Mouse (Mus musculus) colon, adult 2 months (tissue): ENCODE results near the gene Cep170b. TPM values are rescaled to one million over a fixed set of nuclear protein-coding genes. Genes with fewer than 3 reads are reported as not detected.

Experiments
- polyA plus RNA-seq: library from polyadenylated mRNA; depleted of rRNA; stranded (reverse); fragments of >200 nt; gene quantifications from 2 replicates; pipeline ENCODE4 v1.2.3, GENCODE M21; 2012; rRNA removed

Gene Cep170b
- 133 and 150 TPM in 2 replicates for polyA plus RNA-seq

DNA sequence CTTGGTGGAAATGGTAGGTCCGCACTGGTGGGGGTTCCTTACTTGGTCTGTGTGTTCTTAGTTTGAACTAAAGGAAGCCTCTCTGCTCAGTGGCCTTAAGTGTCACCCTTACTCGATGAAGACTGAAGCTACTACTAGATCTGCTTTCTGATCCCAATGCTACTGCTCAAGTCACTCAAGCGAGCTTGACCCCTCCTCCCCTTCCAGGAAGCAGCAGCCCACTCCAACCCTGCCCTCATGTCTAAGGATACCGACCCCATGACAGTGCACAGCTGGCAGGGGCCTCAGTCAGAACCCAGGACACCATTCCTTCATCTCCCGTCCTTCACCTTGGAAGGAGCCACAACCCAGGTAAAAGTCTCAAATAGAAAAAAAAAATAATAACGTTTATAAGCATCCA lies at the start of gene Cep170b:
Gene Cep170b, plus strand, starts transcription at position 240 of the 400 bp plus-strand sequence.

DNA sequence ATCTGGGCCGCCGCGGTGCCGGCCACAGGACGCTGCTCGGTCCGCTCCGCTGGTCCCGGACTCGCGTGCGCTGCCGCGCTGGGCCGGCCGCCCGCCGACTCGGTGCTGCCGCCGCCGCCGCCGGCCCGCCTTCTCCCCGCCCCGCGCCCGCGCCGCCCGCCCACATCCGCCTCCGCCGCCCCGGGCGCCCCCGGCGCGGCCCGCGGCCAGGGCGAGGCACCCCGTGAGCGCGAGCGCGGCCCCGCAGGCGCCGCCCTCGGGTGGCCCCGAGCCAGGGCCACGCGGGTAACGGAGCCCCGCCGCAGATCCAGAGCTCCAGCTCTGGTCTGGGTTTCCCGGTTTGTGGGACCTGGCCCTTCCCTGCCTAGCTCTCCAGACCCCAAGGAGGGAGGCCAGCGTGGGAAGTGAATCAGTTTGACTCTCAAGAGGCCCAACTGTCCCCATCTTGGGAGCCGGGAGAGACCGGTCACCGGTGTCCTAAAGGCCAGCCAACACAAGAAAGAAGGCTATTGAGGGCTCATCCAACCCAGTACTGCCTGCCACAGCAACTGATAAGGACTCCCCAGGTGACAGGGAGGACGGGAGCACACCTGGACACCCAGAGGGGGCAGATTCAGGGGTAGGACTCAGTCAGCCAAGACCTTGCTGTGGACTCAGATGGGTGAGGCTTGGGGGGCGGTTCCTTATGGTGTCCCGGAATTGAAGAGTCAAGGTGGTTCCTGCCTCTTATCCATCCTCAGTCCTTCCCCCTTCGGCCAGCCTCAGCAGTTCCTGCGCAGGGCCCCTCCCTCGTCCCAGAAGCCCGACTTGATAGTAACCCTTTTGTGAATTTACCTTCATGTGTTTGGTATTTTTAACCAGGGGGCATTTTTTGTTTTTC lies 45.9 kb upstream of the Cep170b start, which contains the start of gene Akt1:
Gene Akt1, minus strand, starts transcription at position 753 of the 880 bp plus-strand sequence.

DNA sequence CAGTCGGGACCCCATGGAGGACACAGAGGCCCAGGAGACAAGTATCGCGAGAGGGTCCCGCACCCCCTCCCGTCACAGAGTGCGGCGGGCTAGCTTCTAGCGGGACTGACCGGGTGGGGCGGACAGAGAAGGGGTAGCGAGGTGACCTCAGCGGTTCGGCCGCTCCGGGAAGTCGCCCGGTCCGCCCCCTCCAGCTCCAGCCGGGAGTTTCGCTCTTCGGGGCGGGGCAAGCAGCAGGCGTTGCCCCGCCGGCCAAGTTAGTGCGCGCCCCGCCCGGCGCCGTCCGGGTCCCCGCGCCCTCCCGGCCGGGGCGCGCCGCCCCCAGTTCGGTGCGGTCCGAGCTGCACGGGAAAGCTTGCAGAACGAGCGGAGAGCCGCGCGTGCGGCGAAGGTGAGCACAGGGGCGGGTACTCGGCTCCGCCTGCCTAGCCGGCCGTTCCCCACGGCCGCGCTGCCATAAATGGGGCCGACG lies 41.7 kb upstream of the Cep170b start, which contains the start of gene Zbtb42:
Gene Zbtb42, plus strand, starts transcription at position 274 of the 472 bp plus-strand sequence.

DNA sequence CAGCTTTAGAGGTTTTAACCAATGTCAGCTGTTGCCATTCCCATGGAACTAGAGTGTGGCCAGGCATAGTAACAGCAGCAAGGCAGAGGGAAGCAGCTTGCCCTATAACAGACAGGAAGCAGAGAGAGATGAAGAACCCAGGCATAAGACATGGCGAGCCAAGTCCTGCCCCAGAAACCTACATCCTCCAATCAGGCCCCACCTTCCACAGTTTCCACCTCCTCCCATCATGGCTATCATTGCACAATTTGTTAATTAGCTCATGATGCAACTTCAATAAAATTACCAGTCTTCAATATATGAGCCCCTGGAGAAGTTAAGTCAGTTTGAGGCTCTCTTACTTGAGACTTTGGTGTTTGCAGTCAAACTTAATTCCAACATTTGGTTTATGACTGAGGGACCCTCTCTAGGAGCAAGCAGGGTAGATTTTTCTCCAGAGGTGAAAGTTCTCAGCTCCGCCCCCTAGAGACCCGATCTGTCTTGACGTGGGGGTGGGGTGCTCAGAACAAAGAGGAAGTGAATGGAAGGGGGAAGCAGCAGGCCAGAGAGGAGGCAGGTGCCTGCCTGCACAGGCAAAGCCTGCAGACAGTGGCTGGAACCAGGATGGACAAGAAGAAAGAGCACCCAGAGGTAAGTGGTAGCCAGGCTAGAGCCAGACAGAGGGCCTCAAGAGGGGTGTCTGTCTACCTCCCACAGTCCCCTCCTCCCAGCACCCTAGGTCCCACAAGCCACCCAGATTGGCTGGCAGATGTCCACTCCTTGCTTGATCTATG lies 40.1 kb downstream of the Cep170b start, which contains the start of gene Pld4:
Gene Pld4, plus strand, starts transcription at position 502 of the 773 bp plus-strand sequence.

Other genes with a start within 250 kb of the Cep170b start
- gene A530016L24Rik, start 231.0 kb upstream of the Cep170b start, polyA plus RNA-seq = 1.7 and 2.3 TPM in 2 replicates
- gene Tmem179, start 203.7 kb upstream of the Cep170b start, polyA plus RNA-seq = 2.5 TPM in 2 replicates
- gene Inf2, start 131.7 kb upstream of the Cep170b start, polyA plus RNA-seq = 33.8 and 45.8 TPM in 2 replicates
- gene Adssl1, start 100.4 kb upstream of the Cep170b start, polyA plus RNA-seq = 1.4 and 2.0 TPM in 2 replicates
- 41.6 and 45.3 TPM in 2 replicates for gene Siva1, start 75.8 kb upstream of the Cep170b start, polyA plus RNA-seq
- 190 and 203 TPM in 2 replicates for gene Akt1, start 45.6 kb upstream of the Cep170b start, polyA plus RNA-seq
- 46.1 and 46.8 TPM in 2 replicates for gene Zbtb42, start 41.6 kb upstream of the Cep170b start, polyA plus RNA-seq
- gene Pld4, start 40.2 kb downstream of the Cep170b start, polyA plus RNA-seq = 25.8 and 31.1 TPM in 2 replicates
- 15.6 and 16.6 TPM in 2 replicates for gene Ahnak2, start 82.2 kb downstream of the Cep170b start, polyA plus RNA-seq
- 4.2 and 4.8 TPM in 2 replicates for gene Clba1, start 88.5 kb downstream of the Cep170b start, polyA plus RNA-seq
- 20.8 and 21.0 TPM in 2 replicates for gene Cdca4, start 109.0 kb downstream of the Cep170b start, polyA plus RNA-seq
- 3.7 and 4.6 TPM in 2 replicates for gene Gpr132, start 147.8 kb downstream of the Cep170b start, polyA plus RNA-seq
- gene Jag2, start 209.3 kb downstream of the Cep170b start, polyA plus RNA-seq = 11.8 and 14.3 TPM in 2 replicates
- 62.1 and 75.8 TPM in 2 replicates for gene Nudt14, start 221.7 kb downstream of the Cep170b start, polyA plus RNA-seq